20 mouse cellular contexts compared by ENCODE assay signal in the genomic region with DNA sequence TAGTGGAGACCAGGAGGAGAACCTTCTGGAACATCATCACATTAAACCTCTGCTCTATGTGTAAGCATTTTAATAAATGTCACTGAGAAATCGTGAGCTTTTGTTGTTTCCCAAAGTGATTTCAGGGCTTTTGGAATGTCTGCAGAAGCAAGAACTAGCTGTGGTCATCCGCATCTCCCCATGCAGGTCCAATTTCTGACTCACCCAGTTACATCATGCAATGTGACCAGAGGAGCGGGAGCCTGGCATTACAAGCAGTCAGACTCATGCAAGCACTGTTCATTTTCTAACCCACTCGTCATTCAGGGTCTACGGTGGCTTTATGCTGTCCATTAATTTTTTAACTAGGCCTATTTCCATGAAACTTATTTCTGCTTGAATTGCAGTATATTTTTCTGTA.
DNase-seq lines count a peak whose midpoint lies in the region; TF ChIP-seq lines count a peak whose summit lies in the region.
"Had no signal": no experiment of that assay in that cellular context is flagged by ENCODE, and none has a peak within 500 bp of the region (broad histone marks: within the 10 kb centered on the region; RNA-seq: fewer than 3 reads in every experiment).

No protein-coding gene starts in this region.

- H3ac ChIP-seq in C2C12 (ENCODE audit: control insufficient read depth, insufficient read length, low read depth): no peak overlapping the region

- H3K36me3 ChIP-seq in heart, embryonic 10.5 days: no peaks in the 10 kb centered on the region
- H3K36me3 ChIP-seq in C2C12 (ENCODE audit: control insufficient read depth, insufficient read depth): no peaks in the 10 kb centered on the region
- H3K36me3 ChIP-seq: liver, embryonic 13.5 days; lung, embryonic 15.5 days; midbrain, embryonic 13.5 days; stomach, embryonic 15.5 days had no signal

- 83% methylated on average over 5 of the region's 5 CpGs for WGBS in heart, embryonic 10.5 days

- no peaks in the 10 kb centered on the region for H3K79me2 ChIP-seq in C2C12 (ENCODE audit: control insufficient read depth, insufficient read depth)

- no peaks in the 10 kb centered on the region for H3K9me3 ChIP-seq in heart, embryonic 10.5 days
- H3K9me3 ChIP-seq: lung, embryonic 15.5 days; stomach, embryonic 15.5 days had no signal

- H3K27ac ChIP-seq in heart, embryonic 10.5 days: no peak overlapping the region
- H3K27ac ChIP-seq: hindbrain, postnatal 0 days; liver, embryonic 13.5 days; lung, embryonic 15.5 days; midbrain, embryonic 13.5 days; stomach, embryonic 15.5 days had no signal

- no peak for TF ChIP-seq CTCF in C2C12 (IDR thresholded peaks at IDR 0.05; ENCODE audit: control insufficient read depth, insufficient read depth, insufficient read length)

- H3K27me3 ChIP-seq in heart, embryonic 10.5 days (ENCODE audit: insufficient read depth, poor library complexity, severe bottlenecking): no peaks in the 10 kb centered on the region
- H3K27me3 ChIP-seq in C2C12 (ENCODE audit: control insufficient read depth, insufficient read depth, insufficient read length): no peaks in the 10 kb centered on the region
- H3K27me3 ChIP-seq: liver, embryonic 13.5 days; lung, embryonic 15.5 days; midbrain, embryonic 13.5 days; stomach, embryonic 15.5 days had no signal

- no peaks in the 10 kb centered on the region for H3K79me3 ChIP-seq in C2C12 (ENCODE audit: low read depth)

- no peaks in the 10 kb centered on the region for H3K4me1 ChIP-seq in heart, embryonic 10.5 days
- H3K4me1 ChIP-seq: liver, embryonic 13.5 days; lung, embryonic 15.5 days; midbrain, embryonic 13.5 days; stomach, embryonic 15.5 days had no signal

- peak; percentile 38 for DNase-seq in heart, adult 8-10 months (ENCODE audit: low spot score)
- DNase-seq in heart, embryonic 10.5 days (ENCODE audit: low spot score): no peak
- DNase-seq in adipocyte (ENCODE audit: low spot score): peak; percentile 54
- DNase-seq in heart, postnatal 4 days: peak; percentile 29
- no peak for DNase-seq in spleen, postnatal 36 days (ENCODE audit: low spot score in 2 of 2)
- no peak for DNase-seq in ovary, postnatal 14 days (ENCODE audit: low spot score)
- DNase-seq: adrenal gland, postnatal 10 days; cerebellum, adult 18-20 months; forebrain, postnatal 0 days; kidney, adult 18-20 months; kidney, postnatal 10 days; liver, embryonic 13.5 days; retina, postnatal 1 day; spleen, adult 18-20 months; thymus, adult 2 months had no signal

- no peak overlapping the region for H3K4me3 ChIP-seq in heart, embryonic 10.5 days
- H3K4me3 ChIP-seq in C2C12 (ENCODE audit: insufficient read depth, poor library complexity, severe bottlenecking): no peak overlapping the region
- H3K4me3 ChIP-seq: liver, embryonic 13.5 days; lung, embryonic 15.5 days; midbrain, embryonic 13.5 days; stomach, embryonic 15.5 days had no signal

TF ChIP-seq in C2C12, 6 proteins besides CTCF, POLR2A, EP300 and RAD21:
- peak; percentile 25 for TF ChIP-seq USF1 (IDR thresholded peaks at IDR 0.05; ENCODE audit: low read depth)
- TF ChIP-seq FOSL1 (IDR thresholded peaks at IDR 0.05; ENCODE audit: insufficient read depth, low read length, poor library complexity, severe bottlenecking): peak; percentile 23
- peak; percentile 44 for TF ChIP-seq MAX (IDR thresholded peaks at IDR 0.05)
- TF ChIP-seq CEBPB (IDR thresholded peaks at IDR 0.05; ENCODE audit: low read depth): peak; percentile 62
- no peak for TF ChIP-seq MYOD1 (IDR thresholded peaks at IDR 0.05; ENCODE audit: control insufficient read depth, insufficient read length, low read depth)
- TF ChIP-seq MYOG (IDR thresholded peaks at IDR 0.05; ENCODE audit: control insufficient read depth, extremely low read depth, insufficient read length): no peak

Comparison
In these comparisons a context has a peak if more than half of its experiments do, and no peak if none do; other contexts are left out.
1. DNase-seq: peak in heart, adult 8-10 months (single experiment), adipocyte (single experiment) and heart, postnatal 4 days (single experiment); none in heart, embryonic 10.5 days (single experiment), spleen, postnatal 36 days (0 of 2) and ovary, postnatal 14 days (single experiment).